Mouse (Mus musculus) urinary bladder, postnatal 25 days (tissue): ENCODE data around the gene Wdtc1.

ENCODE experiments used
- DNase-seq: peaks from one replicate; pipeline ENCODE4 v3.0.0; 2022; ENCODE audit warnings: low spot score

Wdtc1 gene

DNA sequence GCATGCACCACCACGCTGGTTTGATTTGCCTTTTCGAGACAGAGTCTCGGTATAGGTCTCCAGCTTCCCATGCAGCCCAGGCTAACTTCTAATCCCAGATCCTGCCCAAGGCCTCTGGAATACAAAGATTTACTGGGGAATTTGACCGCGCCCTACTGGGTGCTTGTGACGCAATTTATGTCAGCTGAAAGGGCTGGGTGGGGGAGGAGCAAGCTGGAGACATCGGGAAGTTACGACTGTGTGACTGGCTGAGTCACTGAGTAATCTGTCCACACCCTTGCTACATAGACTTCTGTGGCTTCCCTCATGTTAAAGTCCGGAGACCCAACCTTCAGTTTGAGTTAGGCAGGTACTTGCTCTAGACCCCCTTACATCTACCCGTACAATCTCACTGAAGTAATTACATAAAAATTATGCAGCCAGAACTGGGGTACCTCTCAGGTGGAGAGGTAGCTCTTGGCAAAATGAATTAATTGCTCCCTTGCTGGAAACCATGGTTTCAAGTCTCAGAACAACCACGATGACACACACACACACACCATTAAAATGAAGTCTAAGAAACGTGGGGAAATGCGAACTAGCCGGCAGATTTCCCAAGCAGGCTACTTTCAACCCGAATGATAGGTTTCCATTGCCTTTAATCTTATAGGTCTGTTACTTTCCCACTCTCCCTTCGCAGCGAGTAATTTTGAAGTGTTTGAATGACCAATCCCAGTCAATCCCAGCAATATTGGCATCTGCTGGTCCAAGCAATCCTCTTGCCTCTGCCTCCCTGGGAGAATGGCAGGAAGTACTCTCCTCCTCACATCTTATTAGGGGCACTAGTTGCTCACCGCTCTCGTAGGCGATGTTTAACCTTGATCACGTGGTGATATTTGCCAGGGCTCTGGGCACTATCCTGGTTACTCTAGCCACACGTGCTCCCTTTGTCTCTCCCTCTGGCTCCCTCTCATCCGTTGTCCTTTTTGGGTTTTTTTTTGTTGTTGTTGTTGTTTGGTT, at the start of gene Wdtc1:
Wdtc1 (minus strand) TSS at position 115 of the 999 bp plus-strand sequence.
- DNase-seq, result peak; percentile 52

GRCm38 (mm10) chr4:133402011-133402410, 48.7 kb upstream of the Wdtc1 start:
- no peak for DNase-seq

- no peak for DNase-seq
Measured at GRCm38 (mm10) chr4:133400098-133400497, 46.8 kb upstream of the Wdtc1 start.

- DNase-seq, result no peak
Measured at GRCm38 (mm10) chr4:133399509-133399908, 46.2 kb upstream of the Wdtc1 start.

- DNase-seq, result no peak
Measured at GRCm38 (mm10) chr4:133398619-133399018, 45.3 kb upstream of the Wdtc1 start.

- DNase-seq, result no peak
Measured at GRCm38 (mm10) chr4:133397961-133398360, 44.7 kb upstream of the Wdtc1 start.

GRCm38 (mm10) chr4:133397299-133397698, 44.0 kb upstream of the Wdtc1 start:
- no peak for DNase-seq

DNA sequence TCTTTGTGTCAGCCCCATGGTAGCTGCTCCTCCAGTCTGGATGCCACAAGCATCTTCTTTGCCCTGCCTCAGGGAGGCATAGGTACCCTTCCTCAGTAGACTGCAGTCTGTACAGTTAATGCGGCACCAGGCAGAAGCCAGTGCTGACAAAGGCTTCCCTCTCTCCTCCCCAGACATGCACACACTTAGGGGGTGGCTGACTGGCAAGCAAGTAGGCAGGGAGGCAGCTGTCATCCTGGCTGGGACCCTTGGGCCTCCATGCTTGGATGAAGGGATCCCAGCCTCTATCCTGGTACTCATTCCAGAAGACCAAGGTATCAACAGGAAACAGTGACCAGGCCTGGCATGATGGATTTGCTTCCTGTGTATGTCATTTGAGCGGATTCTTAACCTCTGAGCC, 42.8 kb upstream of the Wdtc1 start:
- no peak for DNase-seq

- DNase-seq, result no peak
Measured at GRCm38 (mm10) chr4:133394981-133395573, 41.8 kb upstream of the Wdtc1 start.

GRCm38 (mm10) chr4:133391185-133392040, 38.1 kb upstream of the Wdtc1 start:
- DNase-seq, result no peak

GRCm38 (mm10) chr4:133390585-133390984, 37.3 kb upstream of the Wdtc1 start:
- no peak for DNase-seq

- no peak for DNase-seq
Measured at GRCm38 (mm10) chr4:133390042-133390441, 36.8 kb upstream of the Wdtc1 start.

GRCm38 (mm10) chr4:133388781-133389552, 35.7 kb upstream of the Wdtc1 start:
- no peak for DNase-seq

GRCm38 (mm10) chr4:133387053-133387452, 33.8 kb upstream of the Wdtc1 start:
- DNase-seq, result no peak

GRCm38 (mm10) chr4:133386061-133386797, 32.9 kb upstream of the Wdtc1 start:
- no peak for DNase-seq

- no peak for DNase-seq
Measured at GRCm38 (mm10) chr4:133381141-133381540, 27.9 kb upstream of the Wdtc1 start.

- no peak for DNase-seq
Measured at GRCm38 (mm10) chr4:133380532-133380931, 27.3 kb upstream of the Wdtc1 start.

DNA sequence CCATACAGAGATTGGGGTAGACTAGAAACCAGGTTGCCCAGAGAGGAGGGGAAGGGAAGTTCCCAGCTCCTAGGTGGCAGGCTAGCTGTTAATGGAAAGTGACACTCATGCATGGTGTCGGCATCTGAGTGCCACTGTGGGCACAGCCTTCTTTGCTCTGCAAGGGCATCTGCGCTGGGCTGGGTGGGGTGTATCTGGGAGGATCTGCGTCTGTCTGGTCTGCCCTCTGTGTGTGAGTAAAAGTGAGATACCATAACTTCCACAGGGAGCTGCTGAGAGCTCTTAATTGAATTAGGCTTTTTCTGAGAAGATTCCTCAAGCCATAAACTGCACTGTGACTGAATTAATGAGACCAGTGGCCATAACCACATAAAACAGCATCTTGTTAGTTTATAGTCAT, 26.6 kb upstream of the Wdtc1 start:
- DNase-seq, result no peak

DNA sequence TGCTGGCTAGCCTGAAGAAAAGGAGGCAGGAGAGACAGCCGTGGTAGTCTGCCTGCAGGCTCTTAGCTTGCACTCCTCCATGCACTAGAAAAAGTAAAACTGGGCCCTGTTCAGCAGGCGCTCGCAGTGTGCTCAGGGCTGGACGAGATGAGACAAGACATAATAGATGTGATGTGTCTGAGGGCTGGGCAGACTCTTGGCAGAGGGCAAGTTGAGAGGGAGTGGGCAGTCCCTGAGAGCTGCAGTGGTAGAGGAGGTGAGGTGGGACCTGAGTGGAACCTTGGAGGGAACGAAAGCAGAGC, 25.7 kb upstream of the Wdtc1 start:
- no peak for DNase-seq

DNA sequence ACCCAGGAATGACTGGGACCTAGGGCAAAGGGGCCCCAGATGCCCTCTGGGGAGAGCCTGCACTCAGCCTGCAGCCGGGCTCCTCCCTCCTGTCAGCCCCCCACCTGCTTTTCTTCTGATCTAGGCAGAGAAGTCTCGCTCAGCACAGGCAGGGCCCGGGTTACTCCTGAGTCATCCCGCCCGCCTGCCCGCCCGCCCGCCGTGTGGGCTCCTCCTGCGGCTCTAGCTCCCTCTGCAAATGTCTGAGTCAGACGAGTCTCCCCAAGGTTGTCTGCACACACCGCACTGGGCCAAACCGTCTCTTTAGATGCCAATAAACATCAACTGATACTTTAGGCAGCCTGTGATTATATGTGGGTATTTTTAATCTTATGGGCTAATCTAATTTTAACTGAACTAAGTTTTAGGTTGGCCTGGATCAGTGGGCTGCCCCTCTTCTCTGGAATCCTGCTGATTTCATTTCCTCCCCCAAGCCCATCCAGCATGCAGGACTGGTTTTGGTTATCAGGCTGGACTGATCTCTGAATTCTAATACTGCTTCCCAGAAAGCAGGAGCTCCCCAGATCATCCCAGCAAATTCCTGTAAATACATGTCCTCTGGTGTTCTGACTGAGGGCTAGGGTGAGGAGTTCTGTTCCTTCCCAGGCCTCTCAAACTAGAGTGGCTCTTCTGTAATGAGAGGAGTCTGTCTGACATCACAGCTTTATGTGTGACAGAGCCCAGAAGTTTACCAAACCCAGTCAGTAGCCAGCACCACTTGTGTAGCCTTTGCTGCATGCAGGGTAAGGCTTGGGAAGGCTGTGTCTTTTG, 25.2 kb upstream of the Wdtc1 start:
- DNase-seq, result no peak
